Mouse (Mus musculus): ENCODE results near the gene Aox4. TPM values are rescaled to one million over a fixed set of nuclear protein-coding genes. Genes with fewer than 3 reads are reported as not detected.
A peak's percentile ranks its signal among the peaks of the same experiment; 100 is the strongest.

Gene Aox4
- total RNA-seq (2021): not detected

DNA sequence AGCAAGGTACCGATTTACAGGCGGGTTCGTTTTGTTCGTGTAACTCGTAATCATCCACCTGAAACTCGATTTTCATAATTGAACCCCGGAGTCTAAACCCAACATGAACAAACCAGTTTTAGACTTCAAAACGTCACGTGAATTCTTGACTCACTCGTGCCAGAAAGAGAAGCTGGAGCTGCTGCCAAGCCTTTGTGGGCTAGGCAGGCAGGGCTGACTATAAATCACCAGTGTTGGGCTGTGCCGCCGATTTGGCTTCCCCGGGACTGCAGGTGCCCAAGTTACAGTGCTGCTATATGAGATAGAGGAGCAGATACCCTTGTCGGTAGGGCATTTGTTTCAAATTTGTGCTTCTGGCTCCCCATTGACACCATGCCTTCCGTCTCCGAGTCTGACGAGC lies at the start of gene Aox4:
Aox4 (plus strand) TSS at position 195 of the 400 bp plus-strand sequence.
- DNase-seq: no peak

DNA sequence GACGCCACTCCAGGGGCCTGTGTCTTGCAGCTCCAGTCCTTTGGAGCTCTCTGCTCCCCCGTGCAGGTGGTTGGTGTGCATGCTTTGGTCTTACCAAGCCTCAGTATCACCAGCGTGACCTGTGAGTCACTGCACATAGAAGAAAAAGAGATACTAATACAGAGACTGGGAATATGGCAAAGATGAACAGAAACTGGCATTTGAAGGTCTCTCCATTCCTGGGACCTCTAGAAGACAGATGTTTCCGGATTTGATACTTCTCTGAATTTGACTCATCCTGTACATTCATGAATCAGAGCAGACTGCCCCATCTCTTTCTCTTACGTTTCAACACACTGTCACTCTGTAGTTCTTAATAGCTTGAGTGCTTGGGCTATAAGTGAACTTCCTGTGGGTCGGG lies 40.3 kb upstream of the Aox4 start:
- no peak for DNase-seq

DNA sequence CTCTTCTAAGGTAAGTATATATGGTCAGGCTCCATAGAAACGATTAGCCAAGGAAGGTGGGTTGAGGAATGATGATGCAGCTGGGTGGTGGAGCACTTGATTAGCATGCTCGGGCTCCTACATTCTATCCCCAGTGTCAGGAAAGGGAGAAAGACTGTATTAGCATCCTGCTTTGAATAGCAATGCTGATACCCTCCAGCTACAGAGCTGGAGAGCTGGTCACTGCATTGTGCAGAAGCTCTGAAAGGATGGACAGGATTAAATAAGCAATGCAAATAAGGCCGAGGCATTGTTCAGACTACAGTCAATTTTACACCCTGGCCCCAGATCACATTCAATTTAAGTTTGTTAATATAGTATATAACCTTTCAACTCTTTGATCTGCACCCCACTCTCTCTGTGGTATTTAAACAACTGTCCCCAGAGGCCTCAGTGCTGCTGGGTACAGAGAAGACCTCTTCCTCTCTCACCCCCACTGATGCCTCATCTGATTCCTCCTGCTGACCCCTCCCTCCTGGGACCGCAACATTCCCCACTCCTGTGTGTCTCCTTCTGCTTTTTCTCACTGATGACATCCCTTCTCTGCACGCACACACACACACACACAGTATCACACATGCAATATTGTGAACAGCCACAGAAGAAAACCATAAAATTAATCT lies 21.6 kb upstream of the Aox4 start:
- DNase-seq: no peak

DNA sequence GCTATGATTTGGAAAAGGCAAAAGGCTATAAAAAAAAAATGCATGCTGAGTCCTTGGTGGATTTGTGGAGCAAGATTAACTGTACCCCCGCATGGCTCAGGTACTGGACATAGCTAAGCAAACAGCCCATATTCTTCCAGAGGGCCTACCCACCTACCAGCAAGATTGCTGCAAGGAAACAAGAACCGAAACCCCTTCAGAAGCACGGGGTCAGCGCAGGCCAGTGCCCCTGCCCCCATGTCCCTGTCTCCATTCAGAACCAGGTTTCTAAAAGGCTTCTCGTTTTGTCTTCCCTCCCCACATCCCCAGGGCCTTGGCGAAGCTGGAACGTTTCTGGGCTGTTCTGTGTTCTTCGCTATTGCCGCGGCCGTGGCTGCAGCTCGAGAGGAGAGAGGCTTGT lies 15.9 kb upstream of the Aox4 start:
- DNase-seq: no peak

DNA sequence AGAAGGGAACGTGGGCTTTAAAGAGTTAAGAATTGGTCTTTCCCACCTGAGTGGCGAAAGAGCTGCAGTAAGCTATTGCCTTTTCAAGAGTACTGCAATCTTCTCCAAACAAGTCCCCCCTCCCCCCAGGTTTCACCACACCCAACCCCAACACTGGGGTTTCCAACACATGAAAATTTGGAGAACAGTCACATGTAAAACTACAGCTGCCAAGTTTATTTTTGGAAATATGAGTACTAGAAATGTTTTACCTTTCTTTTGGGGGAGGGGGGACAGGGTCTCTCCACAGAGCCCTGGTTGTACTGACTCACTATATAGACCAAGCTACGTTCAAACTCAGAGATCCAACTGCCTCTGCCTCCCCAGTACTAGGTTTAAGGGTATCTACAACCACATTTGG lies 15.2 kb upstream of the Aox4 start:
- no peak for DNase-seq

DNA sequence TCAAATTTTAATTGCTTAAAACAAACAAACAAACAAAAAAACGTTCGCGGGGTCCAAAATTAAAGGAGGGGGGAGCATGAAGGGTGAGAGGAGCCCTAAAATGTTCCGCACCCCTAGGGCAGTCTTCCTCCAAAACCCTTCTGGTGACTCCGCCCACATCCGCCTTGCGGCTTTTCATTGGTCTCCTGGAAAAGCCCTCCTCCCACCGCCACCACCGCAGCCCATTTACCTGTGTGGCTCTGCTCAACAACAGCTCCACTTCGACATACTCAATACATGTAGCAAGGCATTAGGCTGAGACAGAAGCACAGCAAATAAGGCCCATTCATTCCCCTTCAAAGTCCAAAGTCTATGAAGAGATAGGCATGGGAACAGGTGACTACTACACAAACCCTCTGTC lies 14.7 kb upstream of the Aox4 start:
- no peak for DNase-seq

DNA sequence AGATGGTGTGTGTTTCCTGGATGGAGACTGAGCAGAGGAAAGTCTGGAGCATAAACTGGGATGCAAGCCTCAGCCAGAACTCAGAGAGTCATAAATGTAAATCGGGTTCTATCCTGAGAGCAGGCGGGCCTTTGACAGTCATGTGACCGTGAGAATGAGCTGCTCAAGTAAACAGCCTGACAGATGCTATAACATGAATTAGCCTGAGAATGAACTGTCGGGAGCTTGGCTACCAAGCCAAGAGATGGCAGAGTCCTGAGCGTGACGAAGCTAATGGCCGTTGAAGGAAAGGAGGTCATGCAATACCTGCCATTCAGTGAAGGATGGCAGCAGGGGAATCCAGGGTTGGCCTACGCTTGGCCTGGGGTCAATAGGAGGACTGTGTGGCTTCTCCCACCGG lies 13.2 kb upstream of the Aox4 start:
- no peak for DNase-seq

DNA sequence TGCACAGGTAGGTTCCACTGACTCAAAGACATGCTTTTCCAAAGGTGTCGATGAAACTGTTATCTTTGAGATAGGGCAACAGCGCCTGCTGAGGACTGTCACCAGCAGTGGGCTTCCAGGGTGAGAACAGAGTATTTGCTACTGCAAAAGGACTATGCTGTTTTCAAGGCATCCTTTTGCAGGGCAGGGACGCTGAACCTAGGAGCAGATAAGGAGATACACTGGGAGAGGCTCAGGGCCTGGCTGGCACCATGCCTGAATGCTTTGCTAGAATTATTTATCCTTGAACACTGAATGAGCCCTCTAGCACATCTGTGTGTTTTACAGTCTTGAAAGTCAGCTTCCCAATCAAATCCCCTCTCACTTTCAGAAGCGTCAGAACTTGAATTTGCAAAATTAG lies 11.8 kb upstream of the Aox4 start:
- DNase-seq: no peak

DNA sequence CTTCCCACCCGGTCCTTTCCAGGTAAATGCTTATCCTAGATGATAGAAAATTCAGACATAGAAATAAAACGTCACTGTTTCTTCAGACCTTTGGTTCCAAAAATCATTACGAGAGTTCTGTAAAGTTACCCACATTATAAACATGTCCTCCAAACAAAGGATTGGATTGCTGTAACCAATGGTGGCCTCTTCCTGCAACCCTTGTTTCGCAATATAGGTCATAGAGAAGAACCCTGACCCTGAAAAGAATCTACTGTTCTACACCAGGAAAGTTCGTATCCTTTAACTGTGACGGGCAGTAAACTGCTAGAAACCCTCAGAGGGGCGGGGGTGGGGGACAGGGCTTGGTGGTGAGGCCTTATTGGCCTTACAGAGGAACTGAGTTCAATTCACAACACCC lies 2.6 kb downstream of the Aox4 start:
- DNase-seq: no peak

DNA sequence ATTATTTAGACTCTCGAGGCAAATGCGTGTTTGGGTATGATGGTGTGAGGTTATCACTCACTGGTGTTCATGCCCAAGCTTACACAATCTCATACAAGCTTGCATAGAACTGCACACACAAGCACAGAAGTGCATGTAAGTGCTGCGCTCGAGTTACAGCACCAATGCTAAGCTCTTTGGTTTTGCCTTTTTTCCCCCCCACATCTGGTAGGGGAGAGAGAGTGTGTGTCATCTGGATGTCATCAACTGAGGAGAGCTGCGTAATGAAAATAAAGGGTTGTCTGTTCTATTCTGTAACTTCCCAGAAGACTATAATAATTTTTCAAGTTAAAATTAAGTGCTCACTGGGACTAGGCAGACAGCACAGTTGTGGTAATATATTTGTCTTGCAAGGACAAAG lies 3.6 kb downstream of the Aox4 start:
- no peak for DNase-seq

DNA sequence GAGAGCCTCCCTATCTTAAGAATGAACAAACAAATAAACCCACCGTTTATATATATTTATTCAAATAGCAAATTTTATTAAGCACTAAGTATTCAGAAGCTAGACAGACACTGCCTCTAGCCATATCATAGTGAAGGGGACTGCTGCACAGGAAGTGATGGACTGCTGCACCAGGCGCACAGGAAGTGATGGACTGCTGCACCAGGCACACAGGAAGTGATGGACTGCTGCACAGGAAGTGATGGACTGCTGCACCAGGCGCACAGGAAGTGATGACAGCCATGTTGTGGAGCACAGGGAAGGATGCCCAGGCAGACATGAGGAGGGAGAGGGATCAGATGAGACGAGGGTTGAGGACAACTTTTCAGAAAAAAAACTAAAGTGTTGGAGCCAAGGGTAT lies 5.2 kb downstream of the Aox4 start:
- DNase-seq: no peak

DNA sequence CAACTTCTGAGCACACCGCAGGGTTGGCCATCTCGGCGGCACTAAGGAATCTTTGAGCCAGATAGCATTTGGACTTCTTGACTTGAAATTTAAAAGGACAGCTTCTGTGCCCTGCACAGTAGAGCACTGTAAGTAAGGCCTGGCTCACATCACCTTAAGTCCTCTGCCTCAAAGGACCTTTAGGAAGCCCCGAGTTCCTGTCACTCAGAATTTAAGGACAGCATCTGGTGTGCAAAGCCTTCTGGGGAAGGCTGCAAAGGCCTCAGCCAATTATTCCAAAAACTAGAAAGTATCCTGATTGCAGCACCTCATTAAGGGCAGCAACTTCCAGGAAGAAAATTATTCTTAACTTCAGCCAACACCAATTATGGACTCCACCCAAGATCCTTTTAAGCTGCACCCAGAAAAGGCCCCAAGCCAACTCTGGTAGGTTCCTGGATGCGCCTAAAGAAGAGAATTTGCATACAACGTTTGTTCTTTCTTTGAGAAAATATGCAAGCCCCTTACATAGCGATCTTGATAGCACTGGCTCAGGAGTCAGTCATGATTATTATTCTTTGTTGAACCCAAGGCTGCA lies 5.8 kb downstream of the Aox4 start:
- DNase-seq: no peak

DNA sequence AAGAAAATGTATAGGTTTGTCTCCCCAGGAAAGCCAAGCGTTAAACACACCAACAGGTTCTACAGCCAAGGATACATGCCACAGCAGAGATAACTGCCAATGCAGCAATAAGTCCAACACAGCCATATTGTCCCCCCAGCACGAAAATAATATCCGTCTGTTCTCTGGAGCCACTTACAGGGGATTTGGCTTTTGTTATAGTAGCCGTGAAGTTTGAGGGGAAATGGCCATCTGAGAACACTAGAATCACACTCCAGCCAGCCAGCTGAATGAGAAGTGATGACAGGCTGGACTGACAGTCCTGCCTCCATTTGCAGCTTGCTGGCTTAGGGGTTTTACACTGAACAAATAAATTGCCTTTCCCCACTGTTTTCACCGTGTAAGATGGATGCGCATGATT lies 10.9 kb downstream of the Aox4 start:
- no peak for DNase-seq

DNA sequence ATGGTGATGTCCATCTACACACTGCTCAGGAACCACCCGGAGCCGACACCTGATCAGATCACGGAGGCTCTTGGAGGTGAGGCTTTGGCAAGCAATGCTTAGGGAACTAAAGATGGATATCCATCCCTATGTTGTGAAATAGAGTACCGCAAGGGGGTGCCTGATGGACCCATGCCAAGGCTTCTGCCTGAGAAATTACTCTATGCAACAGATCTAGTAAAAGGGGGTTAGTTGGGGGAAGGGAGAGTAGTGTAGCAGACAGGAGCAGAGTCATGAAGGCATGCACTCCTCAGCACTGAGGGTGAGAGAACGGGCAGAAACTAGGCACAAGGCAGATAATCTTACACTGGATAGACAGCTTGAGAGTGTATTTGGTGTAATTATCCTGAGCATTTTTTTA lies 11.7 kb downstream of the Aox4 start:
- no peak for DNase-seq

DNA sequence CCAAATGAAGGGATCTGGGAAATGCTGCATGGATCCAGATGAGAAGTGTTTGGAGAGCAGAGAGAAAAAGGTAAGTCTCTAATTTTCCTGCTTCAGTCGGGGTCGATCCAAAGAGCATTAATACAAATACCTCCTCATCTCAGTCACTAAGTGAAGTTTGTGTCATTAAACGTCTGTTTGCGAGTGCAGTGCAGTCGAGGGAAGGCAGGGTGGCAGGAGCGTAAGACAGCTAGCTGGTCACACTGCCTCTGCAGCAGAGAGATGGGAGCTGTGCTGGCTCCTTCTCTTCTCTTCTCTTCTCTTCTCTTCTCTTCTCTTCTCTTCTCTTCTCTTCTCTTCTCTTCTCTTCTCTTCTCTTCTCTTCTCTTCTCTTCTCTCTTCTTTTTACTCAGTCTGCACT lies 17.9 kb downstream of the Aox4 start:
- no peak for DNase-seq

DNA sequence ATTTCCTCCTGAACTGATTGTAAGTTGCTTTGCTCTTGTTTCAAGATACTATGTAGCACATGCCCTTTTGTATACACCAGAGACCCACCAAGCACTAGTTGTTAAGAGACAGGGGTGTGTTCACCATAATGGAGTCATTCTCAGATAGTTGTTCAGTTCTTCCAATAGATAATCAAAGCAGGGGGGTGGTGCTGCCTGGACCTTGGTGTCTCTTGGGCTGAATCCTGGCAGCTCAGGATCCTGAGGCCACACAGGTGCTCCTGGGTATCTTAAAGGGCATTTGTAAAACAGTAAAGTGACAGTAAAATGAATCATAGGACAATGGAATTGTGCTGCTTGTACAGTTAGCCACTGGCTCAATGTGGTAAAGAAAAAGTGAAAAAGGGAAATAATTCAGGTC lies 18.7 kb downstream of the Aox4 start:
- no peak for DNase-seq

DNA sequence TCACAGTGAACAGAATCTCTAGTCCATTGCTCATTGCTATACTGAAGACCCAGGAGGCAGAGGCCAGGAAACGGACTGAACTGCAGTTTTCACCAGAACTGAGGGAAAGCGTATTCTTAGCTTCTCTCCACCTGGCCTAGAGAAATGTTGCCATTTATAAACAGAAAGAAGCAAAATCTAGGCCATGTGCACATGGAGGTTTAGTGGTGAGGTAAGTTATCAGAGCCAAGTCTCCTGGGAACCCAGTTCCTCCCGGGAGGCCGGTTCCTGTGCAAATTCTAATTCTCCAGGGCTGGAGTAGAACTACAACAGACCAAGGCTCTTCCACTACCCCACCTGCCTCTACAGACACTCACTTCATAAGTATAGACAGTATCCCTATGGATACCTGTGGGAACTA lies 19.6 kb downstream of the Aox4 start:
- DNase-seq: no peak

DNA sequence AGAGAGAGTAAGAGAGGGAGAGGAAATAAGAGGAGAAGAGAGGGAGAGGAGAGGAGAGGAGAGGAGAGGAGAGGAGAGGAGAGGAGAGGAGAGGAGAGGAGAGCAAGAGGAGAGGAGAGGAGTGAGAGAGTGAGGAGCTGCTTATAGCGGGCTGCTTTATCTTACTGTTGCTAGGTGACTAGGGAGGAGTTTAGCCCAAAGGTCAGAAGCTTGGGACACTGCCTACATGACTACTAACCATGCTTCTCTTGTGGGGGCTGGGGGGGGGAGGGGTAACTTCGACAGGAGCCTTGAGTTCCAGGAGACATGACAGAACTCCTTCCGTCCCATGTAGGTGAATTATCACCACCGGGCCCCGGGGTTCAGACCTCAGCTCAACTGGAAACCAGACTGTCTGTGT lies 20.3 kb downstream of the Aox4 start:
- no peak for DNase-seq

DNA sequence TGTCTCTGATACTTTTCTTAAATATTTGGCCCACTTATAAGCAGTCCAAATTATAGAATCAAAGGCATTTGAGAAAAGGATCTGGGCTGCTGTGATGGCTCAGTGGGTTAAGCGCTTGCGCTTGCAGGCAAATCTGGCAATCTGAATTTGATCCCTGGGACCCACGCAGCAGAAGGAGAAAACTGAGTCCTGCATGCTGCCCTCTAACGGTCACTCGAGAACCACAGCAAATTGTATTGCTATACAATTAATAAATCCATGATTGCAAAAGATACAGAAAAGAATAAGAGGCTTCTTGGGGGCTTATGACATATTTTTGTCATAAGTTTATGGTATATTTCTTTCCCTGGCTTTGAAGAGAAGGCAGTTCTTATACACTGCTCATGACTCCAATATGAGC lies 25.2 kb downstream of the Aox4 start:
- DNase-seq: no peak

DNA sequence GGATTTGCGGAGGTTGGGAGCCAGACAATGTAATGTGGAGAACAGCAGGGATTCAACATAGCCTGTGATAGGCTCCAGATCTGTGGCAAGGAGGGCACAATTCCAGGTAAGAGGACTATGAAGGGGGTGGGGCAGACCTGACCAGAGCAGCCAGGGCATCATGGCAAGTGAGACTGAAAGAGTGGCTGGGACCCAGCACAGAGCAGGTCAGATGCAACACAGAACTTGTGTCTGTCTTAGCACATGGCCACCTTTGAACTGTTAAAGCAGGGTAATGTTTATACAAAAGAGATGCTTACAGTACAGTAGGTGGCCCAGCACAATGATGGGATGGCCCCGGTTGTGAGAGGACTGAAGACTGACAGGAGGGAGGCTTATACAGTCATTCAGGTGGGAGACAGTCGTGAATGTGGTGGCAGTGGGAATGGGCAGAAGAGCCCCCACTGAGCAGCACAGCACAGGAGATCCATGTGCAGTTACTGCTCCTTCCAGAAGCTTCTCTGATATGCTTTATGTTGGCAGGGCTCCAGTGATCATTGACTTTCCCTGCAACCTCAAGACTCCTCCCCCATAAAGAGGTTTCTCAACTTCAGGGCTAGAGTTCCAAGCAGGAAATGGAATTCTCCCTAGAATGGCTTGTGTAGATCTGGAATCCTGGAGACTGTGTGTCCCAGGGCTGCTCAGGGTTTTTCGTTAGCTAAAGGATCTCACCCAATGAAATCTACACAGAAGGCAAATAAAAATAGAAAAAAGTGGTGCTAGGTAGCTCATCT lies 27.5 kb downstream of the Aox4 start:
- DNase-seq: no peak

DNA sequence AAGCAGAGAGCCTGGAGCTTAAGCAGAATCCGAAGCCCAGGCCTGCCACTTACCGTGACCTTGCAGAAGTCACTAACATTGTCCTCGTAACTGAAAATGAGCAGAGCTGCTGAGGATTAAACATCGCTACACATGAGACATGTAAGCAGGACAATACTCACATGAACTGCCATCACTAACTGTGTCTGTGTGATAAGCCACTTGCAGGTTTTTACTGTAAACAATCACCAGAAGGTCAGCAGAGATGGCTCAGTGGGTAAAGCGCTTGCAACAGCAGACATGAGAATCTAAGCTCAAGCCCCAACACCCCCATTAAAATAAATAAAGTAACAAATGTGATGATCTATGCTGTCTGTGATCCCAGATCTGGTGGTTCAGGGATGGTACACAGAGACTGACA lies 28.2 kb downstream of the Aox4 start:
- no peak for DNase-seq

DNA sequence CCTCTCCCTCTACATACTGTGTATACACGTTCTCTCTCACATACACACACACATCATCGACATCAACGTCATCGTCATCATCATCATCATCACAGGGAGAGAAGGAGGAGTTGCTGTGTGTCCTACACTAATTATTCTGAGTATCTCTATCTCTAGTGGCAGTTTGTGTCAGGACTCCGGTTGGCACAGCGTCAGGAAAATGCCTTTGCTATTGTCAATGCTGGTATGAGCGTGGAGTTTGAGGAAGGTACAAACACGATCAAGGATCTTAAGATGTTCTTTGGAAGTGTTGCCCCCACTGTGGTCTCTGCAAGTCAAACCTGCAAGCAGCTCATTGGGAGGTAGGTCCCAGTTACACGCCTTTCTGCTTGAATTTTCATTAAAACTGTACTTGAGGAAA lies 28.8 kb downstream of the Aox4 start:
- no peak for DNase-seq

DNA sequence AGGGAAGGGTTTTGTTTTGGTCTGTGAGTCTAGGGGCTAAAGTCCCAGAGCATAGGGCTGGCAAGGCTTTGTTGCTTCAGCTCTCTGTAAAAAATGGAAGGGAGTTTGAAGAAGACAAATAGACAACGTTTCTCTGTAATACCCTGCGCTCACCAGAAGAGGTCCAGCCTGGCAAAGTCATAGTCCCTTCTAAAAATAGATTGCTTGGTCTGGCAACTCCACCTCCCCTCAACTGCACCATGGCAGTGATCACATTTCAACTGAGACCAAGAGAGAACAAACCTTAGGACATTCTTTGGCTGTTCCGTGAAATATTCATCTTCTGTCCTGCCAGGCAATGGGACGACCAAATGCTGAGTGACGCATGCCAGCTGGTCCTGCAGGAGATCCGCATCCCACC lies 30.1 kb downstream of the Aox4 start:
- peak; percentile 25 for DNase-seq

DNA sequence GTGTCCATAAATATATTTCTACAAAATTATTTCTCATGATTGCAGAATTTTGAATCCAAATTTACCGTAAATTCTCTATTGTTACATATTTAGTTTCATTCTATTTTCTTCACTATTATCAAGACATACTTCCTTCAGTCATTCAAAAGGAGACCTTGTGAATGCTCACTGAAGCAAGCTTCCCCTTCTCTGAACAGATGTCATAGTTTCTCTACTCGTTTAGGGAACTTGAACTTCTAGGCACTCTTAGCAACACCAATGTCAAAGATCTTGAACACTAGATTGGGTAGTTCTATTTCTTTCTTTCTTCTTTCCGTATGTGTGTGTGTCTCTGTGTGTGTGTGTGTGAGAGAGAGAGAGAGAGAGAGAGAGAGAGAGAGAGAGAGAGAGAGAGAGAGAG lies 34.3 kb downstream of the Aox4 start:
- no peak for DNase-seq
